Mouse (Mus musculus) layer of hippocampus, adult 18-20 months (tissue): ENCODE data around the gene Nfia. TPM values are rescaled to one million over a fixed set of nuclear protein-coding genes. Genes with fewer than 3 reads are reported as not detected.

ENCODE experiments used
- DNase-seq, 2 experiments: peaks; one replicate each; pipeline ENCODE4 v3.0.0; 2022; ENCODE audit warnings: low spot score in 2 of 2
- long read RNA-seq: library from polyadenylated mRNA; stranded (forward); transcript quantifications from one replicate; pipeline ENCODE4 v2.0.0, GENCODE M21; 2021
- total RNA-seq, 2 experiments: library from RNA; stranded (reverse); gene quantifications; 2 replicates each; pipeline ENCODE4 v1.2.3; 2021

Nfia gene
- total RNA-seq = 10 to 100 TPM; 94.5 to 95.9 TPM
- long read RNA-seq, full-length matches to known transcripts = 9 of 23 reads
- long read RNA-seq, partial matches to known transcripts = 4 of 23 reads
- long read RNA-seq, other reads (novel, unspliced or antisense) = 10 of 23 reads

DNA sequence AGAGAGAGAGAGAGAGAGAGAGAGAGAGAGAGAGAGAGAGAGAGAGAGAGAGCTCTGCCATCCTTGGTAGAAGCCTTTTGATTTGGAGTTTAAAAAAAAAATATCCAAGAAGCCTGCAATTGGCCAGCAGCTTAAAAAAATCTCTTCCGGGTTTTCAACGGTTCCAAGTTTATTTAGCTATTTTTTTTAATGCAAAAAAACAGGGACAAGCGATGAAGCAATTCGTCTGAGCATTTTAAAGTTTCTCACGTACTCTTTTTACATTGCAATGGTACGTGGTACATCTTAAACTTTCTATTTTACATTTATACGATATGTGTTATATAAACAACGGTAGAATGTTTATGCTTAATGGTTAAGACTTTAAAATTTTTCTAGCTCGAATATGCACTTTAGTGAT, at the start of gene Nfia:
Gene Nfia, plus strand, starts transcription at position 94 of the 400 bp plus-strand sequence.
- DNase-seq = no peak

DNA sequence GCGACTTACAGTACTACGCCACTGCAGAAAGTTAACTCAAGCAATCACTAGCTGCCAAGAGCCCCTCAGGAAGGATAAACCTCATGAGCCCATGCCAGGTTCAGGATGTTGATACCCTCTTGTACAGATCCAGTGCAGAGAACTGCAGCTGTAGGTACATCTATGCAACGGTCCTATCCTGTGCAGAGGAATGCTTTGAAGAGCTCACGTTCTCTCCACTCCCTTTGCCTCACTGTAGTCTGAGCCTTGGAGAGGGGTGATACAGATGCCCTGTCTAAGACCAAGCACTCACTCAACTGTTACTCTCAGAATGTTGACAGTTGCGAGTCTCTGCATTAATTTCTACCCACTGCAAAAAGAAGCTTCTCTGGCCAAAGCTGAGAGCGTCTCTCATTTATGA, 49.2 kb upstream of the Nfia start:
- DNase-seq = no peak

DNA sequence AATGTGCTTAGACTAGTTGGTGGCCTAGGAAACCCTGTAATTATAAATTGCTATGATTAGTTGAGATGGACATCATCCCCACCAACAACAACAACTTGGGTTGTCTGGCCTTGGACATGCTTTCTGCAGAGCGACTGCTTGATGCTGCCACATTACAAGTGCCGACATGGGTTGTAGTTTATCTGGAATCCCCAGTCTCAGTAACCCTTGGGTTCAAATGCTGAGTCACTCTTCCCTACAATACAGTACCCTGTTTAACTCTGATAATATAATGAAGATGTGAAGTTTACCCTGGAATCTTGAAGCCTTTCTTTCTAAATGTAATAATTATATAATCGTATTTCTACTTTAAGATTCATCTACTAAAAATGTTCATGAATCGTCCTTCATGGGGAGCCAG, 44.0 kb upstream of the Nfia start:
- no peak for DNase-seq

DNA sequence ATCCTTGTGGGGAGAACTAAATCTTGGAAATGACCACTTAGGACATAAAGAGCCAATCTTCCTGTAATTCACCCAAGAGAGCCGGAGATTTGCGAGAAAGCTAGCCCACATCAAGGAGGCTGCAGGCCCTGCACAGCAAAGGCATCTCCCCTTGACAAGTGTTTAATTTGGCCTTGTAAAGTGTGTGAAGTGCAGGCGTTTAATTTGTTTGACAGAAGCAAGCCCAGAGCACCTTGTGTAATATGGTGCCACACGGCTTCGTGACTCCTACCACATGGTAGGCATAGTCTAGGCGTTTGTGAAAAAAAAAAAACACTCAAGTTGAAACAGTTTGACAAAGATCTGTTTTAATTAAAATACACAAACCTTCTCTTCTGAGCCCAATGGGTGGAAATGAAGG, 42.5 kb upstream of the Nfia start:
- no peak for DNase-seq

DNA sequence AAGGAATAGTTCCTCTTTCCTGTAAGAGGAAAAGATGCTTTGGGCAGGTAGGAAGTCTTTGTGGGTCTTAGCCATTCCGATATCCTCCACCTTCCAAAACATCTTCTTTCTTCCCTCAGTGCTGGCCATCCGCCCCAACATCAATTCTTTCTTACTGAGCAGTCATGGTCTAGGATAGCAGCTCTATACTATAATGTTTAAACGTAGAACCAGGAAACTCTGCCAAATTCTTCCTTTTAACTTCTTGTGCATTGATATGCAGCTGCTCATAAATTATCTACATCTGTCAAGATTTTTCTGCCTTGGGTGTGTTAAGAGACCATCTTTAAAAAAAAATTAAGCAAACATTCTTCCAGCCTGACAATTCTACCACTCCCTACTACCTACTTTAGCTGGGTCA, 42.1 kb upstream of the Nfia start:
- DNase-seq = no peak

DNA sequence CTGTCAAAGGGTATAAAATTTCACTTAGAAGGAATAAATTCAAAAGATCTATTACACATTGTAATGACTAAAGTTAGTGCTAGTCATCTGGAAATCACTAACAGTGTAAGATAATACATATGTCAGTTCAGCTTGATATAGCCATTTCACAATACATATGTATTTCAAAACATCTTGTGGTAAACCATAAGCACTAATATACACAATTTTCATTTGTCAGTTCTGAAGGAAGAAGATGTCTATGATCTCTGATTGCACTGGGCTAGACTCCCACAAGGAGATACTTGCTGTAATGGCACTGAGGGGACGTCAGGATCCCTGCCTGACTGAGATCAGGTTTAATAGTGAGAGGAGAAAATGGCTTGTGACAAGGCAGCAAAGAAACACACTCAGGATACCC, 39.1 kb upstream of the Nfia start:
- no peak for DNase-seq

DNA sequence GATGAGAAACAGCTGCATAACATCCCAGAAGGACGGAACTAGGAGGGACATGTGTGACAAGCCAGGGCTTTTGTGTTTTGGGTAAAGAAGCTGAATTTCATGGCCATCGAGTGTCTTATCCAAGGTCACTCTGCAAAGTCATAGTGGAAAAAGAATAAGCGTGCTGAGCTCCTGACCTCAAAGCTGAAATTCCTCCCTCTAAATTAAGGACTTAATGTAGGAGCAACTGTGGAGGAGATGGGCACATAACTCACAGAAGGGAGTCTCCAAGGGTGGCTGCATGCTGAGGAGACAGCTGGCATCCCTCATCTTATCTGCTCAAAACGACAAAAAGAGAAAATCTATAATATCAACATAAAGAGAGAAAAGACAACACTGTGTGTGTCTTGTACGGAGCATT, 28.6 kb upstream of the Nfia start:
- DNase-seq = no peak

DNA sequence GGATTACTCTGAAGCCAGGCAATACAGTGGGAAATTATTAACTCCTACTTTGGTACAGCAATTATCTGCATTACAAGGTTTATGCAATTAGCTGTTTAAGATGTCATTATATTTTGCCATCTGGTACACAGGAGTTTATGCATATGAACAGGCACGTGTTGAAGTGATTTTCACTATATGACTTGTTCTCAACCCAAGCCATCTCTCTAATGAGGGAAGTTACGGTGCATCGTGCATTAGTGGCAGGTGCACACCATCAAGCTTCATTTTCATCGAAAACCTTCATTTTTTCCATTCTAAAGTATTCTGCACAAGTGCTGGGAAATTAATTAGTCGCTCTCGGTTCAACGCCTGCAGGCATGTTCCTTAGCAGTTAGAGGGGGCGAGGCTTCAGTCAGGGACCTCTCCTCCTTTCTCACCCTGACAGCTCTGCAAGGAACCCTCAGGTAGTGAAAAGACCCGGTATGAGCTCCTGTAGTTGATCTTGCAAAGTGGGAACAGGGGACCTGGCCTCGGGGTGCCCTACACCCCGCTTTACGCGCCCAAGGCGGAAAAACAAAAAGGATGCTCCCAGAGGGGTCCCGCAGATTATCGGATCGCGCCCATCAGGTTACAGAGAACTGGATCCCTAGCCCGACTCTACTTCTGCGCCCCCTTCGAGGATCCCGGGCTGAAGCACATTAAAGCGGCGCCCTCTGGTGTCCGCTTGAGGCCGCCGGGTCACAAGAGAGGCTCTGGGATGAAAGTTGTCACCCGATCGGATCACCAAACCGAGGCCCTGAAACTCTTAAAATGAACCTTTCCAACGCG, 27.0 kb upstream of the Nfia start:
- DNase-seq = peak; percentile 47 to 83

DNA sequence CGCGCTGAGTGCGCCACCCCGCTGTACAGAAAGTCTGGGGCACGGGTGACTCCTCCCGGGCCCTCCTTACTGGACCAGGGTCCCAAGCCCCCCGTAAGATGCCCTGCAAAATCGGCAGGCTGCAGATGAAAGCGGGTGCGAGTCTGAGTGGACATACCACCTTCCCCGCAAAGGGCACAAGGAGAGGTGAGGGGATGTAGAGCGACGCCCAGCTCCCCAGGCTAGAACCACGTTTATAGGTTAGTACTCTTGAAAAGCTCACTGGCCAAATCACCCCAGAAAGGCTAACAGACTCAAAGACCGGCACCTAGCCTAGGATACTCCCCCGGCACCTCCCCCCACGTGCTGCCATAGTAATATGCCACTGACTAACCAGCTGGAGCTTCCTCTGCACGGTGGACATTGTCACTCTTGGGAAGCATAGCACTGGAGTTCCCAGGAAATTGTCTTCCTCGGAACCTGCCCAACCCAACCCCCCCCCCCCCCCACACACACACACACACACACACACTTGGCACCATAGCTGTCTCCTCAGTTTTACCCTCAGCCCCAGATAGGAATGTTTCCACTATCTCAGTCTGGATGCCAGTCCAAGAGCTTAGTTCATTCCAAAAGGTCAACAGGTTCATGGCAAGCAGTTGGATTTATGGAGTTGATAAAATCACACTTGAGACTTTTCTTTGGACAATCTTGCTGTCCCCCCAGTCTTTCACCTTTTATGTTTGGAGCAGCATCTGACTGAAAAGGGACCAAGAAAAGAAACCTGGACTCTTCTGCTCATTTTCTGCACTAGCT, 26.2 kb upstream of the Nfia start:
- no peak for DNase-seq

DNA sequence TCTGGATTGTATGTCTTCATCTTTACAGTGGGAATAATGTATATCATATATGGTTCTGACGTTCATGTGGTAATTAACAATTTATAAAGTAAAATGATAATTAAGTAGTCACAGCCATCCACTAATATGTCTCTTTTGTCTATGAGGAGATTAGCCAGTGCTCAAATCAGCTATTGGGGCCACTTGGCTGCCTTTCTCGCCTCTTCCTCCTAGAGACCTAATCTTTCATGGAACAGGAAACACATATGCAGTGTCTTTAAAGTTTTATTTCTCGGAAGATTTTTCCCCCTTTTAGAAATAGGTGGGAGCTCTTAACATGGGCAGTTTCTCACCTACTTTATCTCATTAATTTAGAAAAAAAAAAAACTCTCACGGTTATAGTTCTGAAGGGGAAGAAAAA, 22.1 kb upstream of the Nfia start:
- no peak for DNase-seq

DNA sequence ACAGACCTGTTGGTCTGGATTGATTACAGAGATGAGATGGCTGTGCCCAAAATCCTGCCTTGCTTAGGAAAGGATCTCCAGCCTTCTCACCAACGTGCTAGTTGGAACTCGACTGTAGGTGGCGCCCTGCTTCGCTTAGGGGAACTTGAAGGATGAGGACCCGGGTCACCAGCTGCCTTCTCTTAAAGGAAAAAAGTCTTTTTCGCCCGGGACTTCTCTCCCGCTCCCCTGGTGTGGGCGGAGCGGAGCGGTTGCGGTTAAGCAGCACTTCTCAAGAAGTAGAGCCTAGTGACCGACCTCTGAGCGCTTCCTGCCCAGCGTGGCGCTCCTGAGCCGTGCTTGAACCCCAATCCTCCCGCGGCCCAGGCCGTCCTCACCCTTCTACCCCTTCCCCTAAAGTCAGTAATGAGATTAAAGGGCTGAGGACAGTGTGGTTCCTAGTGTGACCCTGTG, 21.5 kb upstream of the Nfia start:
- peak; percentile 82 to 90 for DNase-seq

DNA sequence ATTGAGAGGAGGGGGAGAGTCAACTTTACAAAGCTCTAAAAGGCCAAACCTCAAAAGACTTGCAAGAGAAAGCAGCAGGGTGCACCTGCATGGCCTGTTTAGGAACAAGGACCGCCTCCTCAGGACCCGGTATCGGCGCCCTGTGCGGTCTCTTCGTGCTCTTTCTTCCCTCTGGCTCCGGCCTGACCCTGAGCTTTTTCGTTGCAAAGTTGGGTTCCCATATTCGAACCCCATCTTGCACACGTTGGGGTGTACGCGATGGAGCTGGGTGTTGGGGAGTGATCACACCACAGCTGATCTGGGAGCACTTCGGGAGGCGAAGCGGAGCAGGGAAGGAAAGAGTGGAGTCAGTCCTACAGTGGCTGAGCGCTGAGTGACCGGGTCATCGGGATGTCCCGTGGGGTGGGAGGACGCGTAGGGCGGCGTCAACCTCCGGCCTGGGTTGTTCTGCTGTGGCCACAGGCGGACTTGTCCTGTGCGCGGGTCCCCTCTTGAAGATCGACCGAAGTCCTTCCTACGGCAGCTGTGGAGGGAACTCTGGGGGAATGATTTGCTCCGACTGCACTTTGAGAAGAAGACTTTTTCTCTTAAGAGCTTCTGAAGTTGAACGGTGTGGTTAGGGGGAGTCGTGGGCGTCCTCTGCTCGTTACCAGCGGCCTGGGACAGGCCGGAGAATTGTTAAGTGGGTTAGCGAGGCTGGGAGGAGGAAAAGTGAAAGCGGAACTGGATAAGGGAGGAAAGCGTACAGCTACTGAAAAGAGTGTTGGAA, 20.9 kb upstream of the Nfia start:
- DNase-seq = no peak

DNA sequence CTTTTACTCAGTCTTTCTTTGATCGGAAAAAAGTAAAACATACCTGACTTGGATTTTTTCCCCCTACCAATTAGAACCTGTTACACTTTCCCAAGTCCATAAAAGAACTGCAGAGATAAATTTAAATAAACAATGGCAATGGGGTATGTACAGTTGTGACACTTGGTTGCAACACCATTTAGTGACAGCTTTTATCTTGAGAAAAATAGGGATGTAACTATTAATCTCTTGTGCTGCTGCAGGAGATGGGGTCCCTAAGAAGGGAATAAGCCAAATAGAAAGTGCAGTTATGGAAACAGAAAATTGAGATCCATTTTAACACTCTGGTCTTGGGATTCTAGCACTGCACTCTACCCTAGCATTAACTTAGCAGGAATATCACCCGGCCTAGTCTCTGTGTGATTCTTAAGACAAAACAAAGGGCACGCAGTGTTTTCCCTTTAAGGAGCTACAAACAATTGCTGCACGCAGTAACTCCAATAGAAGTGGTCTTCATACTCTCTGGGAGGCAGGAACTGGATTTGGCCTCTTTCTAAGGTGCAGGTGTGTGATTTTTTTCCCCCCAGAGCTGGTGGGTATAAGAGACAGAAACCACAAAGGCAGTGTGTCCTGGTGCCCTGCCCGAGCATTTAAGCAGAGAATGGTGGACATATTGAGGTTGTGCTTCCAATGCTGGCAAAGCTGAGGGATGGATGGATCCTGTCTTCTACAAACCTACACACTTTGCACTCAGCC, 20.1 kb upstream of the Nfia start:
- DNase-seq = no peak

DNA sequence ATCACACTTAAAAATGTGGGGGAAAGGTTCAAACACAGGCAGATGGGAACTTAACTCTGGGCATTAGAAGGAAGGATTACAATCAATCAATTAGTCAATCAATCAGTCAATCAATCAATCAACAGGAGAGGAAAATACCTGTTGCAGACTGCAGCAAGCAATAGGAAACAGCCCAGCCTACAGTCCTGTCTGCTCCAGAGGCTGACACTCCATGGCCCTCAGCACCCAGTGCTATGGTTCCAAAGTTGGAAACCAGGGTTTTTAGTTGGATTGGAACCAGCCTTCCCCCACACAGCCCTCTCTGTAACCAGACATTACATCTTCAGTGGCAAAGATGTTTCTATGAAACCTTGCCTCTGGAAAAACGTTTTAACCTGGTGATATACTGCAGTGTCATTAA, 19.0 kb upstream of the Nfia start:
- DNase-seq = no peak

DNA sequence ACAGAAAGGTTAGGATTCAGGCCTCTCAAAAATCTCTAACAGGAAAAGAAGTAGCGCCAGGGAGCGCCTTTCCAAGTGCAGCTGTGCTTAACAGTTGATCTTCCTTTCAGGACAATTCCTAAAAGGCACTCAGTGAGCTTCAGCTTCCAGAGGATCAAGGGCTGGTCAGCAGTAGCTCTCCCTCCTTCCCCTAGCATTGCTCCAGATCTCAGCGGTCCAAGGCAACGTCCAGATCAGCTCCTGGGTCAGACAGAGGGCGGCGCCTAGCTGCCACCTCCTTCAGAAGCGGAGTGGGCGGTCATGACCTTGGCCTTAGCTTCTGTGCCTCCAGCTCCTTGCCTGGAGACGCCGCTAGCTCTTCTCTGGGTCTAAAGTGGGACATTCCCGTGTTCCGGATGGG, 18.3 kb upstream of the Nfia start:
- DNase-seq = no peak

DNA sequence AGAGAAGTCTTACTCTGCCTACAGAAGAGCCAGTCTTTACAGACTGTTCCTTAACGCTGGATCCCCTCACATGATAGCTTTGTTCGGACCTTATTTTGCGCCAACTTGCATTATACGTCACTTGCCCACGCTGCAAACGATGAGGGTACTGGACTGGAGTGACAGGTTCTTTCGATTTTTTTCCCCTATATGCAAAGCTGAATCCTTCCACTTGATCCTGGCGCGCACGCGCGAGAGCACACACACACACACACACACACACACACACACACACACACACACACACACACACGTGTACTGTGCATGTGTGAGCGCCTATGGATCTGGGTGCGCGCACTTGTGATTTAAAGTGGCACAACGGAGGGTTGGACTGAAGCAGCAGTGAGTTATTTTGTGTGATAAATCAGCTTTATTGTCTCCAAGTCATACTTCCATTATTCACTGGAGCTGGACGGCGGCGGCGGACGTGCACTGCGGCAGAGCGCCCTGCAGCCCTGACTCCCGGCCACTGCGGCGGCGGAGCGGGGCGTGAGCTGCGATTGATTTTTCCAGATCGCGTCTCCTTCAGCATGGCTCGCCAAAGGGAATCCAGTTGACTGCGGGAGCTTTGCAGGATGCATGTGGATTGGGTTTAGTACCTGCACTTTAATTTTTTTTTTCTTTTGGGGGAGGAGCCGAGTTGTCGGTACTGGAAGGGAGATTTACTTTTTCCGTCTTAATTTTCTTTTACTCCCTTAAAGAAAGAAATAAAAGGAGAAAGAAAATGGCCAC, 15.1 kb upstream of the Nfia start:
- DNase-seq = peak; percentile 47 to 74

DNA sequence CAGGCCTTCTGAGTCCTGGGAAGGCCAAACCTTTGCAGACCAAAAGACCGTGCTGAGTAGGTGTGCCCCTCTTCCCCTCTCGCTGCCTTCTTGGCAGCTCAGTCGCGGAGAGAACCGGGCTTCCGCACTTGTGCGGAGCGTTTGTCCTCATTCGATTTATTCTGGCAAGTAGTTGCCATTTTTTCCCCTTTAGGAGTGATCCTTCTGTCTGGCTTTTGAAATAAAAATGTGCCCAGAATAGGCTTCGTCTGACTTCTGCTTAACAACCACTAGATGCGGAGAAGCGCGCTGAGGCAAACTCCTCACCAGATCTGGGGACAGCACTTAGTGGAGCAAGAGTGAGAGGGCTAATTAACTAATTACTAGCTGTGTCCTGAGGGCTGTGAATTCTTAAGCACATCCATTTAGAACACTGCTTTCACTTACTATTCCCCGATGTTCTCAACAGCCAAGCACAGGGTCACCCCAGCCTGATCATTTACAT, 14.5 kb upstream of the Nfia start:
- peak in 1 of 2 experiments; percentile 63 for DNase-seq

DNA sequence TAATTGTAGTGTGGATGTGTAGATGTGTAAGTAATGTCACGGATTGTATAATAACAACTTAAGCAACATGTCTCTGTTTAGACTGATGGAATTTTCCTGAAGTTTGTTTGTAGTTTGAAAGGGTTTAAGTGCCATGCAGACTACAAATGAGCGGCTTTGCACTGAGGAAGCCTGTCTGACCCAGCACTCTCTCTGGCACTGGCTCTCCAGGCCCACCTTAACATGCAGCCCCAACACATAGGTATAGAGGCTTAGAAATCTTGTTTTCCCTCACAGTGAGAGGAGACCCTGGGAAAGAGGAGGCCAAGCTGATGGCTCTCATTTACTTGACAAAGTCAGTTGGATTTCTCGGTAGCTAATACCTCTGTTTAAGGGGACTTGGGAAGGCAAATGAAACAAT, 13.9 kb upstream of the Nfia start:
- no peak for DNase-seq

DNA sequence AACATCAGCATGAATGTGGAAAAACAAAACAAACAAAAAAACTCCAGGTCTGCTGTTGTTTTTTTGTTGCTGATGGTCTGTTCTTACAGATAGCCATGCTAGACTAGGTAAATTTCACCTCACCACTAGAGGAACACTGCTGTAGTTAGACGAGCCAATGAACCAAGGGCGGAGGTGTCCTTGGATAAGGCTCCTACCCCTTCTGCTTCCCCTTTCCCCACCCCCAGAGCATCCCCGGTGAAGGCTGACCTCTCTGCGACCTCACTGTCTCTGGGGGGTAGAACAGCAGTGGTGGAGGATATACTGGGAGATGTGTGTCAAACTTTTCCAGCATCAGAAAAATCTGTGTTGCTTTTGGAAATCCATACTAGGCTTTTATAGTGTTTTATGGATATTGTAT, 7.9 kb upstream of the Nfia start:
- no peak for DNase-seq
